Mouse (Mus musculus) lung, embryonic 14.5 days (tissue): ENCODE data around the gene Pmp22. TPM values are rescaled to one million over a fixed set of nuclear protein-coding genes. Genes with fewer than 3 reads are reported as not detected.
A peak's percentile ranks its signal among the peaks of the same experiment; 100 is the strongest.

Source experiments
- ATAC-seq: fragments of 200-750 bp; cut with Nextera tagmentation; 2 replicates; pipeline ENCODE4 v1.8.0; 2017; ENCODE audit warnings: mild to moderate bottlenecking, moderate TSS enrichment, moderate library complexity; ENCODE audit not compliant: insufficient read depth
- DNase-seq: peaks from one replicate; pipeline ENCODE4 v3.0.0-alpha.2; 2015
- H3K27ac ChIP-seq: fragments of 300-500 bp; sonication (generic); 2 replicates; pipeline ENCODE4 v1.5.1; 2014; ENCODE audit warnings: low read depth, mild to moderate bottlenecking, moderate library complexity
- H3K27me3 ChIP-seq: fragments of 300-500 bp; sonication (generic); 2 replicates; pipeline ENCODE4 v1.6.1; 2014; ENCODE audit warnings: low read length, control low read depth; ENCODE audit not compliant: insufficient read depth
- H3K36me3 ChIP-seq: fragments of 300-500 bp; sonication (generic); 2 replicates; pipeline ENCODE4 v1.6.1; 2014; ENCODE audit warnings: control low read depth; ENCODE audit not compliant: insufficient read depth
- H3K4me1 ChIP-seq: fragments of 300-500 bp; sonication (generic); 2 replicates; pipeline ENCODE4 v1.6.1; 2014; ENCODE audit warnings: antibody characterized with exemption, control low read depth; ENCODE audit not compliant: insufficient read depth
- H3K4me2 ChIP-seq: fragments of 300-500 bp; sonication (generic); 2 replicates; pipeline ENCODE4 v1.6.1; 2014; ENCODE audit warnings: mild to moderate bottlenecking
- H3K4me3 ChIP-seq: fragments of 300-500 bp; sonication (generic); 2 replicates; pipeline ENCODE4 v1.5.1; 2014; ENCODE audit warnings: low read depth, low read length
- H3K9ac ChIP-seq: fragments of 300-500 bp; sonication (generic); 2 replicates; pipeline ENCODE4 v1.6.1; 2014
- H3K9me3 ChIP-seq: fragments of 300-500 bp; sonication (generic); 2 replicates; pipeline ENCODE4 v1.6.1; 2016; ENCODE audit warnings: low read depth, low read length, control low read depth
- CTCF ChIP-seq: IDR thresholded peaks from 2 replicates; pipeline ENCODE4 v1.5.1; 2016; ENCODE audit warnings: antibody characterized with exemption, low read depth
- WGBS: fragments of 180-500 bp; shearing (Covaris S2); extraction: QIAGEN DNeasy Blood & Tissue Kit; methylation state at CpG from one replicate; pipeline ENCODE4 v1.1.7; 2014; 5-methylcytosine and 5-hydroxymethylcytosine counted together
- polyA plus RNA-seq: library from polyadenylated mRNA; unstranded; fragments of >200 nt; fragmentation: Nextera tagmentation; extraction: Ambion mirVana; gene quantifications from 2 replicates; pipeline ENCODE4 v1.2.1, GENCODE M21; 2014

Pmp22 gene
- polyA plus RNA-seq, 1 experiment from 2014 or later = 223 TPM

GRCm38 (mm10) chr11:63131693-63132040, 2.9 kb downstream of the Pmp22 start:
- TF ChIP-seq CTCF = no peak
- no peaks in the 10 kb centered on the region for H3K9me3 ChIP-seq
- H3K4me2 ChIP-seq = peak overlapping the region; percentile 82
- DNase-seq (peak; percentile 37), ATAC-seq (no peak)
- peak overlapping the region; percentile 96 for H3K27ac ChIP-seq
- H3K4me3 ChIP-seq = peak overlapping the region; percentile 56
- H3K4me1 ChIP-seq = peaks cover 37% of the 10 kb centered on the region
- WGBS = 3% methylated on average over 11 of the region's 11 CpGs
- peaks cover 25% of the 10 kb centered on the region for H3K36me3 ChIP-seq
- H3K9ac ChIP-seq = peak overlapping the region; percentile 74
- peaks cover 20% of the 10 kb centered on the region for H3K27me3 ChIP-seq

- ATAC-seq = no peak
- peak overlapping the region; percentile 56 for H3K4me3 ChIP-seq
Observed at GRCm38 (mm10) chr11:63132151-63132500, 3.3 kb downstream of the Pmp22 start.

GRCm38 (mm10) chr11:63132501-63133435, 4.0 kb downstream of the Pmp22 start:
- Histone ChIP-seq H3K4me1 (peaks cover 37% of the 10 kb centered on the region), H3K36me3 (peaks cover 36% of the 10 kb centered on the region), H3K27ac (peak overlapping the region; percentile 96), H3K9me3 (no peaks in the 10 kb centered on the region), H3K27me3 (peaks cover 20% of the 10 kb centered on the region), H3K4me2 (peak overlapping the region; percentile 82), H3K4me3 (peak overlapping the region; percentile 56), H3K9ac (peak overlapping the region; percentile 74)
- TF ChIP-seq CTCF = peak; percentile 23; the same call in 1 of the 2 replicates
- peak; percentile 92 for DNase-seq
- peak; percentile 65 for ATAC-seq
- under 1% methylated on average over 59 of the region's 66 CpGs for WGBS

More at GRCm38 (mm10) chr11:63132151-63132500, 3.3 kb downstream of the Pmp22 start:
- Histone ChIP-seq H3K27me3 (peaks cover 20% of the 10 kb centered on the region), H3K9me3 (no peaks in the 10 kb centered on the region), H3K4me2 (peak overlapping the region; percentile 82), H3K9ac (peak overlapping the region; percentile 74), H3K4me1 (peaks cover 37% of the 10 kb centered on the region), H3K36me3 (peaks cover 29% of the 10 kb centered on the region), H3K27ac (peak overlapping the region; percentile 96)
- no peak for DNase-seq
- TF ChIP-seq CTCF = no peak
- 2% methylated on average over 11 of the region's 11 CpGs for WGBS

GRCm38 (mm10) chr11:63134021-63134420, 5.2 kb downstream of the Pmp22 start:
- WGBS = 75% methylated on average over 5 of the region's 5 CpGs
- Histone ChIP-seq H3K27ac (no peak overlapping the region), H3K4me2 (peak overlapping the region; percentile 82)

GRCm38 (mm10) chr11:63134742-63135482, 6.1 kb downstream of the Pmp22 start:
- Histone ChIP-seq H3K9ac (no peak overlapping the region), H3K27me3 (peaks cover 20% of the 10 kb centered on the region), H3K4me1 (peaks cover 30% of the 10 kb centered on the region), H3K9me3 (no peaks in the 10 kb centered on the region), H3K27ac (peak overlapping the region; percentile 73), H3K36me3 (peaks cover 49% of the 10 kb centered on the region), H3K4me3 (no peak overlapping the region), H3K4me2 (peak overlapping the region; percentile 82)
- ATAC-seq = no peak
- WGBS = 58% methylated on average over 15 of the region's 15 CpGs
- DNase-seq = peak; percentile 62
- TF ChIP-seq CTCF = no peak

More at GRCm38 (mm10) chr11:63134021-63134420, 5.2 kb downstream of the Pmp22 start:
- Histone ChIP-seq H3K4me3 (peak overlapping the region; percentile 56), H3K9ac (0 out of 2 replicates have a peak overlapping the region, but pooled peaks have one; percentile 5), H3K9me3 (no peaks in the 10 kb centered on the region), H3K27me3 (peaks cover 20% of the 10 kb centered on the region), H3K36me3 (peaks cover 45% of the 10 kb centered on the region), H3K4me1 (peaks cover 37% of the 10 kb centered on the region)
- no peak for DNase-seq
- no peak for ATAC-seq
- TF ChIP-seq CTCF = no peak

GRCm38 (mm10) chr11:63135622-63136021, 6.8 kb downstream of the Pmp22 start:
- peaks cover 22% of the 10 kb centered on the region for H3K4me1 ChIP-seq

More at GRCm38 (mm10) chr11:63135622-63136021, 6.8 kb downstream of the Pmp22 start:
- ATAC-seq (peak; percentile 69), DNase-seq (peak; percentile 96)
- Histone ChIP-seq H3K27ac (peak overlapping the region; percentile 73; the same call in 1 of the 2 replicates), H3K4me3 (no peak overlapping the region), H3K9ac (peak overlapping the region; percentile 27), H3K9me3 (no peaks in the 10 kb centered on the region), H3K36me3 (peaks cover 54% of the 10 kb centered on the region), H3K4me2 (peak overlapping the region; percentile 82), H3K27me3 (peaks cover 18% of the 10 kb centered on the region)
- WGBS = 2% methylated on average over 8 of the region's 8 CpGs
- TF ChIP-seq CTCF = peak; percentile 100
